Mouse (Mus musculus) heart, adult 2 months (tissue): ENCODE measurements around the gene Krtap19-2.

ENCODE experiments used
- CTCF ChIP-seq: fragments of 200-600 bp; IDR thresholded peaks from 2 replicates; pipeline ENCODE4 v1.8.1; 2022; ENCODE audit warnings: antibody characterized with exemption, mild to moderate bottlenecking, moderate library complexity
- EP300 ChIP-seq: fragments of 200-500 bp; IDR thresholded peaks from 2 replicates; pipeline ENCODE4 v1.6.1; 2011; ENCODE audit warnings: low read depth, low read length, control low read depth; ENCODE audit not compliant: insufficient read depth
- POLR2A ChIP-seq: fragments of 200-500 bp; IDR thresholded peaks from 2 replicates; pipeline ENCODE4 v1.6.1; 2011; ENCODE audit warnings: mild to moderate bottlenecking, low read depth, low read length, control low read depth; ENCODE audit not compliant: insufficient read depth

GRCm38 (mm10) chr16:88851450-88851849, 22.6 kb downstream of the Krtap19-2 start:
- peak; percentile 65 for TF ChIP-seq CTCF
- TF ChIP-seq POLR2A: no peak
- TF ChIP-seq EP300: no peak
